Mouse (Mus musculus) thymus, postnatal 25 days (tissue): ENCODE results near the gene Eif4e3.

Source experiments
- DNase-seq: peaks from one replicate; pipeline ENCODE4 v3.0.0; 2022

Gene Eif4e3

GRCm38 (mm10) chr6:99663232-99663631, 3.3 kb downstream of the Eif4e3 start:
- no peak for DNase-seq

DNA sequence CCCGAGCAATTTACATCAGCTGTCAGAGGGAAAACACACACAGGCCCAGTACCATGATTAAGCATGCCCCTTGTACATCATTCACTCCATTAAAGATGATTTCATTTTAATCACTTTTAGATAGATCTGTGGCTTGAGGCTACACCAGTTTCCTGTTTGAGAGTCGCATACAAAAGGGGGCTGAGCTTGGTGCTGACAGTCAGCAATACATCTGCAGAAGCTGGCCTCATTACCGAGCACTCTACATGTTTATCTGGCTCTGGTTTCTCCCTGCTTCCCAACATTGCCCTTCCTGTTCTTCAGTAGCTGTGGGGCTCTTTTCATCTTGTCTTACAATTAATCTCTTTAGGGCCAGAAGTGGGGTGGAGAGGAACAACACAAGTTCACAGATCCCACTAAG, 6.1 kb downstream of the Eif4e3 start:
- peak; percentile 55 for DNase-seq

DNA sequence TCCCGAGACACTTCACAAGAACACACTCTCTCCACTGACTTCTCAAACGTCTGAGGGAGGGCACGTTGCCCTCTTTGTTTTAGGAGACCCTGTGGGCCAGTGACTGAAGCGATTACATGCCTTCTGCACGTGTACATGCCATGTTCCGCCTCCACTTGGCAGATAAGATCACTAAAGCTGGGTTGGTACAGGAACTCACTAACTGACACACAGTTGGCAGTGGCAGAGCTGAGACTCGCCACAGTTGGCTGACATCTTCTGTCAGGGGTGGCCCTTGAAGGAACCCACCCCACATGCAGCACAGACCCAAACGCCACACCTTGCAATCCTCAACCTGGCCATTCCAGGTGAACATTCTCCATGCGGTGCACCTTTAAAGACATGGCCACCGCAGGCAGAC, 8.0 kb downstream of the Eif4e3 start:
- peak; percentile 74 for DNase-seq

DNA sequence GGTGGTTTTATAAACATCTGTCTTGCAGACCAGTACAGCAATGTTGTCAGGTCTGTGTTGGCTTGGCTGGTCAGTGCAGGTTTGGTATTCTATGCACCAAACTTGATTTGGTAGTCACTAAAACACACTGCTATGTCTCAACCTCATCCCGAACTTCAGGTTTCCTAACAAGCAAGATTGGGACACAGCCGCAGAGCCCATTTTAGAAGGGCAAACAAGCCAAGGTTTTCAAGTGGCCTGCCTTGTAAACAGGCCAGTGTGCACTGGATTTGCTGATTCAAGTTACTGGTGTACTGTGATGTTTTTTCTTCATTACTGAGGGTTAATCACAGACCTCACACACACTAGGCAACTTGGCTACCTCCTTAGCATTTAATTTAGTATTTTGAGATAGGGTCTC, 10.5 kb downstream of the Eif4e3 start:
- DNase-seq = no peak

DNA sequence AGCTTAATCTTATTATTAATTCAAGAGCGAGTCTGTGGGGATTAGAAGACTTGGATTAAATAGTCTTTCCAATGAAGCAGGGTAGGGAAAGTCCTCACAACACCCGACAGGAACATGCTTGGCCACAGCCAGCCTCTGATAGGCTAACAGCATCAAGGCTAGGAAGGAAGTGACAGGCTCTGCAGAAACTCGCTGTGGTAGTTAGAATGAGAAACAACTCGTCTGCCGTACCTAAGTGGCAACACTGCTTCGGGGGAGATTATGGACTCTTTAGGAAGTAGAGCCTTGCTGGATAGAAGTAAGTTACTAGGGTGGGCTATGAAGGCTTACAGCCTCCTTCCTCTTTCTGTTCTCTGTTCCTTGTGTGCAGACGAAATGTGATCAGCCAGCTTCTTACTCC, 11.1 kb downstream of the Eif4e3 start:
- peak; percentile 67 for DNase-seq

DNA sequence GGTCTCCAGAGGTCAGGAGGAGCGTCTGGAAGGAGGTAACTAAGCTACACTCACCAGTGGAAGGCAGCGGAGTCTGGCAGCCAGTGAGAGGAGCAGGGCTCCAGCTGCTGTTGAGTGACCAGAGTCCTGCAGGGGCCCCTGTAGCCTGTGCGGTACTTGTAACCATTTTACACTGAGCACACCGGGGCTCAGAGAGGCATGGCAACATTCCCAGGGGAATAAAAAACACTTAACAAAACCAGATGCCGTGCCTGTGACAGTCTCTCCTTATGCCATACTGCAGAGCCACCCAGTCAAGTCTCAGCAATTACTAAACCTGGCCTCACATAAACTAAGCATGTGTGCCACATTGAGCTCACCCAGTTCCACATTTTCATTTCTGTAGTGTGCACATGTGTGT, 12.2 kb downstream of the Eif4e3 start:
- no peak for DNase-seq

- peak; percentile 36 for DNase-seq
Measured at GRCm38 (mm10) chr6:99652341-99652740, 14.2 kb downstream of the Eif4e3 start.

- DNase-seq = no peak
Measured at GRCm38 (mm10) chr6:99649307-99649706, 17.3 kb downstream of the Eif4e3 start.

DNA sequence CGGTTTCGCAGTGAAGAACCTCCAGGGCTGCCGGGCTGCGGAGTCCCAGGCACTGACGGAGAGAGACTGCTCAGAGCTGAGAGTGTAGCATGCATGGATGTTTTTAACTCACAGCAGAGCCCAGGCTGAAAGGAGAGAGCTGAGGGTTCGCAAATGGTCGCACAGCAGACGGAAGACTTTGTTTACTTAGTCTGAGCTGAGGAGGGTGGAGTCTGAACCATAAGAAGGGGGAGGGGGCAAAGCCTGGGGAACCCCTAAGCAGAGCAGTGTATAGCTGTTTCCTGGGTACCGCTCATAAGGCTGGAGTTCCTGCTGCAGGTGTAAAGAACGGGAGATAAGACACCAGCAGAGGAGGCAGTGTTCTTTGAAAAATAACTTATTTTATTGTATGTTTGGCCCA, 20.2 kb downstream of the Eif4e3 start:
- DNase-seq = peak; percentile 65

DNA sequence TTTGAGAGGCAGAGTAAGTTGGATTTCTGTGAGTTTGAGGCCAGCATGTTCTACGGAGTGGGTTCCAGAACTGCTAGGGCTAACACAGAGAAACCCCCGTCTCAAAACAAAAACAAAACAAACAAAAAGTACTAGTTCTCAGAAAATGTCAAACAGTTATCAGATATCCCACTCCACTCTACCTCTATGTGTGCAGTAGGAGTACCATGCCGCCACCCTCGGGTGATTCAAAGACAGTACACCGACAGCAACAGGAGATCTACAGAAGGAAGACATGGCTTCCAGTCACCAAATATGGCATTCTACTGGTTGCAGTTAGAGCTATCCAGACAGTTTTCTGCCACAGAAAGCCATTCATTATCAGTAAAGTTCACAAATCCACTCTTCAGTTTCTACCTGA, 21.7 kb downstream of the Eif4e3 start:
- DNase-seq = peak; percentile 46

DNA sequence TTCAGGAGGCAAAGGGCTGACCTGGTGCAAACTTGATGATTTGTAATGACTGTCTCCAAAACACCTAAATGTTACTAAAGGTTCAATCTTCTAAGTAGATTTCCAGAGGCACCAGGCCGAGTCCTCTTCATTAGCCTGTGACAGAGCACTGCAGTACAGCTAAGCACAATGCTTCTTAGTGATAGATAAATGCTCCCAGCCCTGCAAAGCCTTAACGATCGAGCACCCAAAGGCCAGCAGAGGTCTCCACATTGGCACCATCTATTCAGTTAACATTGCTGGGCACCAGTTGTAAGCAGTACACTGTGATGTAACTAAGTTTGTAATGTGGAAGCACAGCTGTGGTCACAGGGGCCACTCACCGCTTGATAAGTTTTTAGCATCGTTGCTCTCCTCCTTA, 22.2 kb downstream of the Eif4e3 start:
- no peak for DNase-seq

- peak; percentile 57 for DNase-seq
Measured at GRCm38 (mm10) chr6:99643439-99644199, 23.0 kb downstream of the Eif4e3 start.

DNA sequence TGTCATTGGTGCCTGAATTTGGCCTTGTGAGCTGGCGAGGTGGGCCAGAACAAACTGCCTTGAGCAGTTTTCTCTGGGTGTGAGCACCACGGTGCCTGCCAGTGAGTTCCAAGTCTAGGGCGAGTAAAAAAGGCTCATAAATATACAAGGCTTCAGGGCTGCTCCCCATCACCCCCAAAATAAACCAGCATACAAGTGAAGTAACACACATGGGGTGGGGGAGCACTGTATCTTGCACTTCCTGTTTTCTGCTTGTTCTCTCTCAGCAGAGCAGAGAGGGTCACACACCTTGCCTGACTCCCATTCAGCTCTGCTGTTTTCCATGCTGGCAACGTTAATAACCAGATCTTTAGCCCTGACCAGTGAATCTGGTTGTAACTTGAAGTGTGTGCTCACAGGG, 29.1 kb downstream of the Eif4e3 start:
- DNase-seq = peak; percentile 52

DNA sequence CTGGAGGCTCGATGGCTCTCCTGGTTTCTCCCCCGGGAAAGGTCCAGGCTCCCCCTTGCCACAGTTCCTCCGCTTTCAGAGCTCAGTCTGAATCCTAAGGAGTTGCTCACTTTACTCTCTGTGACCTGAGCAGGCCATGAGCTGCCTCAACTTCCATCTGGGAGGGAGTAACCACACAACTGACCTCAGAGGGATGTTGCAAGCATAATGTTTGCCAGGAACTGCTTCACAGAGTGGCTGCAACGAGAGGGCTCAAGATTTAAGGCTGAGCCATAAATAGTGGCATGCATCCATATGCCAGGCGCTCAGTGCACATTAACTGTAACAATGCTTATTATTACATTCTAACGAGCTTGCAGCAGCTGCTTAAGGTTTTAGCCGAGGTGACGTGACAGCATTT, 29.8 kb downstream of the Eif4e3 start:
- DNase-seq = no peak

DNA sequence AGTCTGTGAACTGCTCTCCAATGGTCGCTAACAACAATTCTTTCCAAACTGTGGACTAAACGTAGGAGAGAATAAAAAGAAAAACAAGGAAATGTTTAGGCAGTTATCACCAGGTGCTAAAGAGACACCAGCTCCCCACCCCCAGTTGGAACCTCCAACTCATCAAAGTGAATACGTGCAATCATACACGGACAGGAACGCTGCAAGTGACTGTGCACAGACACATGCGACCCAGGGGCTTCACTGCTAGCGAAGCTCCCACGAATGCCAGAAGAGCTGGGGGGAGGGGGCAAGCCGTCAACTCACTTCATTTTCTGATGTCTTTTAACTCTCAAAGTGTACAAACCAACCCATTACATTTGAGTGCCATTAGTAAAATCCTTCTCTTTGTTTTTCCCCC, 30.4 kb downstream of the Eif4e3 start:
- peak; percentile 50 for DNase-seq

DNA sequence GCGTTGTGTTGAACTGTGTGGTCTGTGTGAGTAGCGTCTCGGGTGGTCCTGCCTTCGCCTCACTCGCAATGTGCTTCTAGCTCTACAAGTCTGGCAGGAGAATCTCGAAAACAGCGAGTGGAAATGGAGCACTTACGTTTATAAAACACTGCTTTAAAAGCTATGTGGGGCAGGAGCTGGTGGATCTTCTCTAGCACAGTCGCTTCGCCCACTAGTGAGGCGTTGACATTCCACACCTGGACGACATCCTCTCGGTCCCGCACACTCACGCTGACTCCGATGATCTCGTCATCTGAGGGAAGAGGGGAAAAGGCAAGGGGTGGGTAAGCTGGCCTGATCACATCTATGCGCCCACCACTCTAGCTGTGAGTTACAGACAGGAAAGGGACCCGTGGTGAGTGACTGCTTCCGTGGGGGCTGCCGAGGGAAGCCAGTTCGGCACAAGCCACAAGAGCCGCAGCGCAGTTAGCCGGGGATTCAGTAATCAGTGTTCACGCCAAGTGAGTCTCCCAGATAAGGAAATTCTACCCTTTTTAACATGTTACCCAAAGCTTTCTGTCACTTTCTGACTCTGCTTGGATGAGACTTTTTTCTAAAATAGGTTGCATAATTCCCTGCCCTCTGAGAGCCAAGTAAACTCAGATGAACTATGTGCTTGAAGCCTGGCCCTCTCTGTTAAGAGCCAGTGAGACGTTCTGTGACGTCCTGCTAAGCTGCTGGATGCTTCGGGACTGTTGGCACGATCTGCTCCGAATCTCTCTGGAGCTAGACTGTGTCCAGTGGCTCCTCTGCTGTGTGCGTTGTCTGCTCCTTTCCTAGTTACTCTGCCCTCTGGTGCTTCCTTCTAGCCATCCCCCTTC, 34.2 kb downstream of the Eif4e3 start:
- no peak for DNase-seq

- no peak for DNase-seq
Measured at GRCm38 (mm10) chr6:99631637-99632036, 34.9 kb downstream of the Eif4e3 start.

GRCm38 (mm10) chr6:99629726-99630458, 36.7 kb downstream of the Eif4e3 start:
- no peak for DNase-seq

DNA sequence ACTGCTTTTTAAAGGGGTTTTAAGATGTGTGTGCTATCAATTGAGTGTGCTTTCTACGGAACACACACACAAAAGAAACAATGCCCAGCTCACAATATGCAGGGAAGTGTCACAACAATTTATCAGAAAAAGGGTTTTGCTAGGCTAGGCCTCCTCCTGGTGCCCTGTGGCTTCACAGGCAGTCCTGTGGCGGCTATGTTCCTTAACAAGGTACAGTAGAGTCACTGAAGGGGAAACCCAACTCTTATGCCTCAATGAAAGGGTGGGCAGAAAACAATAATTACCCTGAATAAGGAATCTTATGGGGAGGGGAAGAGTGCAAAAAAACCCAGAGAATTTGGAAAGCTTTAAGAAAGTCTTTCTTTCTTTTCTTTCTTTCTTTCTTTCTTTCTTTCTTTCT, 40.2 kb downstream of the Eif4e3 start:
- no peak for DNase-seq

- peak; percentile 43 for DNase-seq
Measured at GRCm38 (mm10) chr6:99625803-99626202, 40.8 kb downstream of the Eif4e3 start.

DNA sequence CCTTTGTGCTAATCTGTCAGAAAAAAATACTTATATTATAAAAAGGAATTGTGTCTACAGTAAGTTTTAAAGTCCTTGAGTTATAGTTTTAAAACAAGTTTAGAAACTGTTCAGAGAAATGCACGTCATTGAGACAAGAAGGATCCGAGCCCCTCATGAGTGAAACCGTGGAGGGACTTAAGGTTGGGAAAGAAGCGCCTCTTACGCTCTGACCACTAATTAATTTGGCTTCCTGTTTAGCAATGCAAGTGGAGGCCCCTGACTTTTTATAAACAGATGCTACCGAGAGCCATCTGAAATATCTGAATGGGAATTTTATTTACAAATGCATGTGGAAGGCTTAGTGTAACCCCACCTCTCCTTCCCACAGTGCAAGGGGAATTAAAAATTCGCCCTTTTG, 41.3 kb downstream of the Eif4e3 start:
- DNase-seq = no peak

GRCm38 (mm10) chr6:99624542-99624941, 42.0 kb downstream of the Eif4e3 start:
- DNase-seq = no peak

DNA sequence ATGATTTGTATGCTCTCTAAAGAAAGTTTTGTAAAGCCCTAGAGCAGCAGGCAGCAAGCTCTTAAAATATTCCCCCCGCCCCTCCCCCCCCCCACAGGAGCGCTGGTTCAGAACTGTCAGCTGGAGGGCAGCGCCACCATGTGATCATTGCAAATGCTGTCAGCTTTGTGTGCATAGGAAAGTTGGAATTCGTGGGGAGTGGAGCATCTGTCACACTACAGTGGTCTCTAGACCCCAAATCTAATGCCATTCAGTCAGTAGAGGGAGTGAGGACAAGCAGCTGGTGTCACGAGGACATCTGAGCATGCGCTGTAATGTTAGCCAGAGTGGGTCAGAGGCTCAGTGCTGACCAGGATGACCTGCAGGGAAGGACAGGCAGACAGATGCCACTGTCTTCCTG, 42.9 kb downstream of the Eif4e3 start:
- DNase-seq = no peak

- DNase-seq = no peak
Measured at GRCm38 (mm10) chr6:99621167-99621566, 45.4 kb downstream of the Eif4e3 start.
